Mouse (Mus musculus) spleen, postnatal 10 days (tissue): ENCODE measurements around the gene Zfand4.
"Not testable (repeated sequence)": the region's sequence is repeated elsewhere in the genome, so short reads cannot be mapped to it uniquely, and the experiment has no call there.

Experiments used
- DNase-seq, 2 experiments: peaks; one replicate each; pipeline ENCODE4 v3.0.0; 2021 to 2022; ENCODE audit warnings: low spot score in 2 of 2

The Zfand4 gene

GRCm38 (mm10) chr6:116264018-116264651, at the start of gene Zfand4:
TSS of gene Zfand4 (plus strand) at chr6:116264222.
- DNase-seq = peak; percentile 96 to 97

- DNase-seq = no peak
These were observed 36.3 kb upstream of the Zfand4 start for GRCm38 (mm10) chr6:116227767-116228166.

- DNase-seq = peak; percentile 57 to 81
These were observed 35.1 kb upstream of the Zfand4 start for GRCm38 (mm10) chr6:116228785-116229525.

- DNase-seq = not testable (repeated sequence)
These were observed 29.2 kb upstream of the Zfand4 start for GRCm38 (mm10) chr6:116234821-116235220.

- DNase-seq = no peak
These were observed 28.7 kb upstream of the Zfand4 start for GRCm38 (mm10) chr6:116235336-116235735.

GRCm38 (mm10) chr6:116238083-116238482, 25.9 kb upstream of the Zfand4 start:
- no peak for DNase-seq

- no peak for DNase-seq
These were observed 23.7 kb upstream of the Zfand4 start for GRCm38 (mm10) chr6:116240371-116240770.

- no peak for DNase-seq
These were observed 4.4 kb upstream of the Zfand4 start for GRCm38 (mm10) chr6:116259649-116260048.

- no peak for DNase-seq
These were observed 3.5 kb upstream of the Zfand4 start for GRCm38 (mm10) chr6:116260481-116260880.

- DNase-seq = no peak
These were observed 1.2 kb upstream of the Zfand4 start for GRCm38 (mm10) chr6:116262824-116263223.

GRCm38 (mm10) chr6:116264836-116265235, 814 bp downstream of the Zfand4 start:
- DNase-seq = peak in 1 of 2 experiments; percentile 14

- DNase-seq = no peak
These were observed 1.6 kb downstream of the Zfand4 start for GRCm38 (mm10) chr6:116265603-116266002.

- DNase-seq = peak; percentile 15 to 20
These were observed 2.5 kb downstream of the Zfand4 start for GRCm38 (mm10) chr6:116266273-116267109.

- no peak for DNase-seq
These were observed 3.0 kb downstream of the Zfand4 start for GRCm38 (mm10) chr6:116267110-116267423.

- no peak for DNase-seq
These were observed 11.7 kb downstream of the Zfand4 start for GRCm38 (mm10) chr6:116275695-116276094.

- DNase-seq = no peak
These were observed 14.8 kb downstream of the Zfand4 start for GRCm38 (mm10) chr6:116278679-116279317.

- DNase-seq = no peak
These were observed 17.0 kb downstream of the Zfand4 start for GRCm38 (mm10) chr6:116281014-116281413.

GRCm38 (mm10) chr6:116282546-116282945, 18.5 kb downstream of the Zfand4 start:
- peak; percentile 45 to 78 for DNase-seq

- no peak for DNase-seq
These were observed 19.3 kb downstream of the Zfand4 start for GRCm38 (mm10) chr6:116283280-116283679.

GRCm38 (mm10) chr6:116286321-116286720, 22.3 kb downstream of the Zfand4 start:
- DNase-seq = no peak

- DNase-seq = peak; percentile 23 to 51
These were observed 23.0 kb downstream of the Zfand4 start for GRCm38 (mm10) chr6:116286870-116287575.
